Mouse (Mus musculus) left cerebral cortex, adult 9 months (tissue): ENCODE results near the gene Ncapd2.
A peak's percentile ranks its signal among the peaks of the same experiment; 100 is the strongest.

Source experiments
- DNase-seq, 2 experiments: peaks; one replicate each; pipeline ENCODE4 v3.0.0; 2022; ENCODE audit warnings: low spot score in 2 of 2

Gene Ncapd2

DNA sequence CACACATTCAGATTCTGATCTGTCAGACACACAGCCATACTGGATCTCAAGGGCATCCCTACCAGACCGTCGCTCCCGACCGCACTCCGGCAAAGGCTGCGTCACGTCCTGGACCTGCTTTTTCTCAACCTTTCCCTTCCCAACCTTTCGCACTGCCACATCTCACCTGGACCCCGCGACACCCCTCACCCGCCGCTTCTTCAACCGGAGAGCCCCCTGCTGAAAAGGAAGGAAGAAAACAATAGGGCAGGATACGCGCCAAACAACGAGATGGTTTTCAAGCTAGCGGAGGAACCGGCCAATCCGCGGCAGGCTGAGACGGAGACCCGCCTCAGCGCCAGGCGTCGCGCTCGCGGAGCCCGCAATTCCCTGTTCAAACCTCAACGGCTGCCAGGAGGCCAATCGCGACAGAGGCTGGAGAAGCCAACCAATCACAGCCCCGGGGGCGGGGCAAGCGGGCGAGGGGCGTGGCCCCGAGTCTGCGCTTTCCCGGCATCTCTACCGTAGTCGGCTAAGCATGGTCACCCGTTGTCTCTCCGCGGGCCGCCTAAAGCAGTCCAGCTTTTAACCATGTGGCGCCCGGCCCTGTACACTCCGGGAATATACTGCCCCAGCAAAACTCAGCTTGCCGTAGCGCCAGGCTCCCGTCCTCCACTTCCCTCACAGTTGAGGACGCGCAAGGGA, at the start of gene Ncapd2, which contains the start of gene Mrpl51:
Ncapd2 (minus strand) TSS at position 370 of the 684 bp plus-strand sequence.
Mrpl51 (plus strand) TSS at position 470 of the 684 bp plus-strand sequence.
- peak; percentile 91 to 97 for DNase-seq

DNA sequence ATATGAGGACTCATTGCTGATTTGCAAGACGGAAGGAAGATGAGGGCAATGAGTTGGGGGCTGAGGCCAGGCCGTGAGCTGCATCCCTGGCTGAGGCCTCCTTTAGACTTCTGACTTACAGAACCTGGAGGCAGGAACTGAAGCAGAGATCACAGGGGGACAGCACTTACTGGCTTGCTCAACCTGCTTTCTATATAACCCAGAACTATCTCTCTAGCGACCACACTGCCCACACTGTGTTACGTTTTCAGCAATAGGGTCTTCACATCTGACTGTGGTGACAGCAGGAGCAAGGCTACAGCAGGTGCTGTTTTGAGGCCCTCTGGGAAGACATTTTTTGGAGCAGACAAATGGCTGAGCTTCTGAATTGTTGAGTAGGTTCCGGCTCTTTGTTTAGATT, 49.1 kb upstream of the Ncapd2 start:
- no peak for DNase-seq

GRCm38 (mm10) chr6:125239547-125239946, 48.0 kb upstream of the Ncapd2 start:
- no peak for DNase-seq

GRCm38 (mm10) chr6:125238396-125238795, 46.9 kb upstream of the Ncapd2 start:
- no peak for DNase-seq

DNA sequence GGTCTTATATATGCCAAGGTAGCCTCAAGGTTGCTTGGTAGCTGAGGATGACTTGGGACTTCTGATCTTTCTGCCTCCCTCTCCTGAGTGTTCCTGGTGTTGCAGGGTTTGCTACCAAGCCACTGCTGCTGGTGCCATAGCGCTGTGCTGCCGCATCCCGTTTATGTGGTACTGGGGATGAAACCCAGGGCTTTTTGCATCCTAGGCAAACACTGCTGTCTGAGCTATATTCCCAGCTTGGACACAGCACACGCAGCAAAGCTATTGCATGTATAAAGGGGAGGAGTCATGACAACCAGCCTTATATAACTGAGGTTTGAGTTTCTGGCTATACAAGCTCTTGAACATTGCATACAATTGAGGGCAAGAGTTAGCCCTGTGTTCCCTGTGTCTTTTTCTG, 45.9 kb upstream of the Ncapd2 start:
- DNase-seq, result no peak

DNA sequence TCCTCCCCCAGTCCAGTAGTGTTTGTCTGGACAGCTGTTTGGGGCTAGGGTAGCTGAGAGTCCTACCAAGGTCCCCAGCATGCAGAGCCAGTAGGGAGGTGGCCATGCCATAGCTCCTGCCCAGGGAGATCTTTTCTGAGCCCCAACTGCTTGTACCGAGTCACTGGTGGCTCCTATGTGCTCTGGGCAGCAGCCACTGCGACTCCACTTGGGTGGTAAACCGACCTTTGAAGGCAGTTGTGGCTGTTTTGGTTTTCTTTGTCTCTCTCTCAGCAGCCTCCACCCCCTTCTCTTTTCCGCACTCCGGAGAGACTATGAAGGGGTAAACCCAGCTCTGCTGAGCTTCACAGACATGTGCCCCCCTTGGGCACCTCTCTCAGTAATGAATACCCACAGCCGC, 45.3 kb upstream of the Ncapd2 start, which contains the start of gene Cd27:
Cd27 (minus strand) TSS at position 229 of the 400 bp plus-strand sequence.
- no peak for DNase-seq

- DNase-seq, result no peak
Measured at GRCm38 (mm10) chr6:125236341-125236740, 44.8 kb upstream of the Ncapd2 start.

GRCm38 (mm10) chr6:125234520-125234828, 43.0 kb upstream of the Ncapd2 start:
- no peak for DNase-seq

DNA sequence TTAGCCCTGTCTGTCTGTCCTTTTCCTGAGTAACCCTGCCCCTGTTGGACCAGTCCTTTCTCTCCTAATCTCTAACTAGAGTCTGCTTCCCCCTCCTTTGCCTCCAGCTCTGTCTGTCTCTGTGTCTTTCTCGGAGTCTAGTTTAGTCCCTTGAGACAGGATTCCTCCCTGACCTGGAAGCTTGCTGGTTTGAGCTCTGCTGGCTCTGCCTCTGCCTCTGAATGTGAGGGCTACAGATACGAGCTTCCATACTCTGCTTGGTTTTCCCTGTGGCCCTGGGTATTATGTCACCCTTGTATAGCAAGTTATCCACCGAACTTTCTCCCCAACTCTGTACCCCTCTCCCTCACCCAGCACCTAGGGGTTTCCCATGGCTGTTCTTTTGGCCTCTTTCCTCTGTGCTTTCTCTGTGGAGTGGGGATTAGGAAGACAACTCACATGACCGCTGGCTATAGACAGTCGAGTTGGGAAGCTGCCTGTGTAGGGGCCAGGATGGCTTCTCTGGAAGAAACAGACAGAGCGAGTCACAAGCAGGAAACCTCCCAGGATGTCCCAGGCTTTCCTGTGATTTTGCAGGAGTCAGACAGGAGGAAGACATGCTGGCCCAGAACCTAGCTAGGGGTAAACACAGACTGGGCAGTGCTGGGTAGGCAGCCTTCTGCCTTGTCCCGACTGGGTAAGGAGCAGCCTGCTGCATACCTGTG, 42.5 kb upstream of the Ncapd2 start:
- DNase-seq, result no peak

- DNase-seq, result no peak
Measured at GRCm38 (mm10) chr6:125232516-125232915, 41.0 kb upstream of the Ncapd2 start.

GRCm38 (mm10) chr6:125232045-125232437, 40.5 kb upstream of the Ncapd2 start:
- DNase-seq, result no peak

DNA sequence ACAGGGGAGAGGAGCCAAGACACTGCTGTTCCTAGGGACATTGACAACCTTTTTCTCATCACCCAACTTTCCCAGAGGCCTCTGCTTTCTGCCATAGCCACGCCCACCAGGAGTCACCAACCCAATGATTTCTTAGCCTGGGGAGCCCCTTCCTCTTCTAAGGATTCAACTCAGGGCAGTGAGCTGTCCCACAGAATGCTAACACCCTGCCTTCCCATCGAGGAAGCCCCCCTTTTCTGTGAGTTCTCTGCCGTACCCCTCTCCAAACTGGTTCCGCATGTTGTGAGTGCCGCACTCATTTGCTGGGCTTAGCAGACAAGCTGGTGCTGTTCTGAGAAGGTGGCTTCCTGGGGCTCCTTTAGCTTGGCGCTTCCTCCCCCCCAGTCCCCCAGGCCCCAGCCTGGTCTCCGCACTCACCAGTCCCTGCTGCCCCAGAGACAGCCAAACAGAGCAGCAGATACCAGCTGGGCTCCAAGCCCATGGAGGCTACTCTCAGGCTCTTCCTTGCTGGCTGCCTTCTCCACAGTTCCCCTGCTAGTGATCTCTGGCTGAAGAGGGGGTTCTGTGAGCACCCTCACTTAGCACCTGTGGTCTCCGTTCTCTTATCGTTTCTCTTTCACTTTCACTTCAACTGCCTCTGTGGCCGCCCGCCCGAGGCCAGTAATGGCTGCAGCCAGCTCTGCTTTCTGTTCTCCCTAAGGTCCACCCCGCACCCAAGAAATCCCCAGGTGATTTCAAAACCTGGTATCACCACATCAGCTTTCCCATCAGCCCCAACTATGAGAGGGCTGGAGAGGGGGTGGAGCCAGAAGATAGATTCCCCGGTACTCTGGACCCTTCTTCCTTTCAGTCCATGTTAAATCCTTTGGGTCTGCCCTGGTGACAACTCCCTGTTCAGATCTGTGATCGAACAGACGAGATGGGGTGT, 39.9 kb upstream of the Ncapd2 start, which contains the start of gene Tapbpl:
Tapbpl (minus strand) TSS at position 744 of the 928 bp plus-strand sequence.
- peak in 1 of 2 experiments; percentile 45 for DNase-seq

DNA sequence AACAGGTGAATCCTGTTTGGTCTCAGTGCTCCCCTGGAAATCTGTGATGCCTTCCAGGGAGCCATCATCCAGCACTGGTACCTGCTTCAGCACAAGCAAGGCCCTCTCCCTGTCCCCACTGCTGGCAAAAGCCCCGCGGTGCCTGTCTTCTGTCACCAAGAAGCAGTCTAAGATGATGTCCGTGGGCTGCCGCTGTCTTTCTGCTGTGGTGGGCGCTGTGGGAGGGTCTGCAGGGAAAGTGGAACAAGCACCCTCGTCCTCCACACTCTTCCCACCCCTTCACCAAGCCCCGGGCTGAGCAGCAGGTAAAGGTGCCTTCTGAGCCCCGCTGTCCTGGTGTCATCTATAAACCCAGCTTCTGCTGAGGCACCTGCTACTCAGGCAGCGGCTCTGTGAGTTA, 39.1 kb upstream of the Ncapd2 start:
- DNase-seq, result no peak

GRCm38 (mm10) chr6:125225518-125226115, 34.1 kb upstream of the Ncapd2 start:
- DNase-seq, result peak in 1 of 2 experiments; percentile 64

GRCm38 (mm10) chr6:125222577-125222976, 31.1 kb upstream of the Ncapd2 start:
- DNase-seq, result no peak

- DNase-seq, result no peak
Measured at GRCm38 (mm10) chr6:125222146-125222545, 30.6 kb upstream of the Ncapd2 start.

DNA sequence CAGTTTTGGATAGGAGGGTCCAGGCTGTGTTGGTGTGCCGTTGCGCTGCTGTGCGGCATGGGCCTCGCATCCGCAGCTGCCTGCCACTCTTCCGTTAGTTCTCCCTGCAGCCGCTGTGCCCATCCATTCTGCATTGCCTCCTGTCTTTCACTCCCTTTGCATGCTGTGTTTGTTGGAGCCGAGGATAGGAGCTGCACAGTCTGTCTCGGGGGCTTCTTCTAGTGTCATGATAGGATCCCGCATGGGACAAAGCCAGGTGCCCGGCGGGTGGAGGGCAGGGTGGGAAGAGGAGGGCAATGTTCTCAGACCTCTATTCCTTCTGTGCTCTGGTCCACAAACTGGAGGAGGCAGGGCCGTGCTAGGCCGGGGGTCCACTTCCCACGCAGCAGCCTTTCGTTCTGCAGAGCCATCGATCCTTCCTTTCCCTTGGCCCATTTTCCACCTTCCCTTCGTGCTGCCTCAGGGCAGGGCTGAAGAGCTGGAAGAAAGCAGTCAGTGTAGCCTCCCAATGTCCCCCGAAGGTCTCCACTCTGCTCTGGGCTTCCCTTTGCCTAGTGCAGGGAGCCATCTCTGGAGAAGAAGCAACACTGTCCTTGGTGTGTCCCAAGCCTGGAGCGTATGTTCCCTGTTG, 29.7 kb upstream of the Ncapd2 start:
- no peak for DNase-seq

DNA sequence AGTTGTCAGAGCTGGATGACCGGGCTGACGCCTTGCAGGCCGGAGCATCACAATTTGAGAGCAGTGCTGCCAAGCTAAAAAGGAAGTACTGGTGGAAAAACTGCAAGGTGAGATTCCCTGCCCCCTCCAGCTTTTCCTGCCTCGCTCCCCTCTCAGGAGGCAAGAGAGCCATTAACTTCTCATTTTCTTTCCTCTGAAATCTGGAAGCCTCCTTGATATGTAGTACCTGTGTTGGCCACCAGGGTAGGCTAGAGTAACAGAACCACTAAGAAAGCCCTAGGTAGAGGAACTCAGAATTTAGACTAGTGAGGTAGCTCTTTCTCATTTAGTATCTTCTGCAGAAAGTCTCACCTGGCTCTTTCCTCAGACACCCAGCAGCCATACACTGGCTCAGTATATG, 27.5 kb upstream of the Ncapd2 start:
- peak in 1 of 2 experiments; percentile 78 for DNase-seq

DNA sequence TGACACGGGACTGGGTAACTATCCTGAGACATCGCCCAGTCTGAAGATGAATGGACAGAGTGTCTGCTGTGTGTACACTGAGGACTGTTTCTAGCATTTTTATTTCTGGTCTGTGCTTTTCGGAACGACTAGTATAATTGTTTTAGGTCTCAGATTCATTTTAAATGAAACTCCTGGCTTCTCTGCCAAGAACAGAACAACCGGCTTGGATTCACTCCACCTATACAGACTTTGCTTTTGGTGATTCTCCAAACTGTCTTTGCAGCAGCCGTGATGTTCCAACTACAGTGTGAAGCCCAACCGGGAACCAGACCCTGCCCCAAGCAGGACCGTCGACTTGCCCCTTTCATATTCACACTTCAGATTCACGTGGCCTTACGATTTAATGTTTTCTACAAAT, 26.4 kb upstream of the Ncapd2 start:
- no peak for DNase-seq

GRCm38 (mm10) chr6:125216898-125217297, 25.4 kb upstream of the Ncapd2 start:
- no peak for DNase-seq
